Mouse (Mus musculus) naive thymus-derived CD4-positive, alpha-beta T cell, adult 2 months (primary cell): ENCODE measurements at regions not wholly inside any gene's neighbourhood (a gene's known extent, or its start where the extent isn't known, plus 50 kb on each side); places are given as distances from the start of the nearest gene placed in this dataset.
"Not testable (repeated sequence)": the region's sequence is repeated elsewhere in the genome, so short reads cannot be mapped to it uniquely, and the experiment has no call there.

ENCODE experiments used
- DNase-seq: peaks from one replicate; pipeline ENCODE4 v3.0.0-alpha.2; 2011; ENCODE audit warnings: low read depth

DNA sequence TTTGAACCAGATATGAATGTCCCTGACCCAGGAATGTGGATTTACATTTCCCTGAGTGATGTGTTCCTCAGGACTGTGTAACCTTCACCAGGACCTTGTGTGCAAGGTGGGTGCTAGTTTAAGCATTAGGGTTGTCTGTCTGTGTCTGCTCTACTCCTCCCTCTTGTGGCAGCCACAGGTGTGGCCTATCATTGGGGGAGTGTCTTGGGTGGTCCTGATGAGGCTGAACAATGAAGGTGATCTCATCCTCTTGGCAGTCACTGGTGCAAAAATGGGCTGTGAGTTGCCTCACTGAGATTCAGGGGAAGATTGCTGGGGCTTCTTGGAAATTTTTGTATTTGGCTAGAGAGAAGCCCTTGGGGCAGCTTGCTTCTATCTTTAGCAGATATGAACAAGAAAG, 179.4 kb upstream of the Ube2e1 start:
- no peak for DNase-seq

DNA sequence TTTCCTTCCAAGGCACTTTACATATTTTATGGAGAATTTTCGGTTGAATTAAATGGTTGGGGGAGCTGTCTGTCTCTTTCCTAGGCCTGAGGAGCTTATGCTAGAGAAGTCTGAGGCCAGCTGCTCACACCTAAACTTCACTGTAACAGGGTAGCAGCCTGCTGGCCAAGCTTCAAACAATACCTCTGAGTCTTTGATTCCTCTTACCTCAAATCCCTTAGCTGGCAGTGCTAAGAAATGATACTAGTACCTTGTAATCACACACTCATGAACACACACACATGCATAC, 176.6 kb upstream of the Ube2e1 start:
- no peak for DNase-seq

DNA sequence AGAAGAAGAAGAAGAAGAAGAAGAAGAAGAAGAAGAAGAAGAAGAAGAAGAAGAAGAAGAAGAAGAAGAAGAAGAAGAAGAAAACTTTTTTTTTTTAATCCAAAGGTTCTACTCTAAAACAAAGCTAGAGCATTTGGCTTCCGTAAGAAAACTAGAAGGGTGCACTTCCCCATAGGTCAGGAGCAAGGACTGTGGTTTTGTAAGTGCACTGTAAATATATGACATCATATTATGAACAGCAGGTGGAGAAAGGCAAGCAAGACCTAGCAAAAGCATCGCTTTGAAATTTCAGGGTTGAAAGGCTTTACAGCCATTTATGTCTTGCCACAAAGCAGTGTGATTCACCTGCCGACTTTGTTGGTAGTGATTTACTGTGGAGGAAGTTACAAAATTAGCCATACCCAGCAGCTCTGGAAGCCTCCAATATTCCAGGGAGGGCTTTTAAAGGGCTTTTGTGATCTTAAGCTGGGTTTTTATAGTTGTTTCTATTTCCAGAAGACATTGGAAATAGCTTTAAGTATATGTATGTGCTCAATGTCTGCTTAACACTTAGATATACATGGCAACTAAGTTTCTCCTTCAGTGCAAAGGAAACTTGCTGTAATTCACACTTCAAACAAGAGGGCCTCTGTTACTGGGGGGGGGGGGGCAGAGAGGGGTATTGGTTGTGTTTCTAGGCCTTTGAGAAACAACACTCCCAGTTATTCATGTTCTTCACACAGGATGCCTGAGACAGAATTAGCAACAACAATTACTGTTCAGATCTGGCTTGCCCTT, 176.1 kb upstream of the Ube2e1 start:
- DNase-seq, result peak; percentile 66

DNA sequence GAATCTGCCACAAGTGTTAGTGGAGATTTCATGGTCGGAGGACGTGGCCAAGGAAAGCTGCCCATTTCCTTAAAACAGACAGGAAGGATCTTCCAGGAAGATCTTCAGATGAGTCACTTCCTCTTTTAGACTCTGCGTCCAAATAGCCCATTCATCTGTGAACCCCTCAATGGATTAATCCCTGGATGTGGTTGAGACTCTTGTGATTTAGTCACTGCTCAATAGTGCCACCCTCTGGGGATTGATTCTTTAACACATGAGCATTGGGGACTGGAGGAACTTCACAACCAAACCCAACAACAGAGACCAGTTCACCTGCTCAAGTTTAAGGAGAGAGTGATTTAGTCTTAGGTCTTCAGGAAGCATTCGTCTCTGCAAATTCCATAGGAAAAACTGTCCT, 174.5 kb upstream of the Ube2e1 start:
- DNase-seq, result peak; percentile 54

DNA sequence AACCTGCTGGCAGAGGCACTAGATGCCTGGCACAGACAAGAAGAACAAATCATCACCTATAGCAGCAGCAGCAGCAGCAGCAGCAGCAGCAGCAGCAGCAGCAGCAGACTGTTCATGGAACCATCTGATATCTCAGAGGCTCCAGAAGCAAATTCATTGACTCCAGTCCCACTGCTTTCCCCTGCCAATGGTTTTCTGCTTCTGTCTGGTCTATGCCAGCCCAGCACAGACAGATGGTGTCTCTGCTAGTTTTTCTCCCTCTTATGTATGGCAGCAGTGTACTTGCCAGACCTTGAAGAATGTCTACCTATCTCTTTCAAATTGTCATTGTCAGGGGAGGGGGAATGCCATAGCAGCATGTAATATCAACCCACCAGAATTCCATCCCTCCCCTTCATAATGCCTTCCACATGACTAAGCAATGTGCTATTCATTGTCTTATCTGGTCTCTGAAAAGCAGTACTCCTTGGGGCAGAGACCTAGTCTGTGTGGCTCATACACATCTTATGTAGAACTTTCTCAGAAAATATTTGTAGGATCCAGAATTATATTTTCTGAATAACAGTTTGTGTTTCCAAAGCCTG, 168.7 kb upstream of the Ube2e1 start:
- no peak for DNase-seq

DNA sequence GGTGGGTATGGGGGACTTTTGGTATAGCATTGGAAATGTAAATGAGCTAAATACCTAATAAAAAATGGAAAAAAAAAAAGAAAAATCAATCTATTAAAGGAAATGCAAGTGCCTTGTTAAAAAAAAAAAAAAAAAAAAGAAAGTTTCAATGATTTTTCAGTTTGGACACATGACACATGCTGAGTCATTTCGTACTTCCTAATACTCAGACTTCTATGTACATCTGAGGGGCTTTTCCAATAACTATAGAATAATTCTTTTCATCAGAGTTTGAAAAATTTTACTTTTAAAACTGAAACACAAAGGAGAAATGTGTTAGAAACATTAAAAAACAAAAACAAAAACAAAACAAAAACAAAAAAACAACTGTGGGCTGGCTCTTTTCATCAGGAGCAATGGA, 162.4 kb upstream of the Ube2e1 start:
- no peak for DNase-seq

DNA sequence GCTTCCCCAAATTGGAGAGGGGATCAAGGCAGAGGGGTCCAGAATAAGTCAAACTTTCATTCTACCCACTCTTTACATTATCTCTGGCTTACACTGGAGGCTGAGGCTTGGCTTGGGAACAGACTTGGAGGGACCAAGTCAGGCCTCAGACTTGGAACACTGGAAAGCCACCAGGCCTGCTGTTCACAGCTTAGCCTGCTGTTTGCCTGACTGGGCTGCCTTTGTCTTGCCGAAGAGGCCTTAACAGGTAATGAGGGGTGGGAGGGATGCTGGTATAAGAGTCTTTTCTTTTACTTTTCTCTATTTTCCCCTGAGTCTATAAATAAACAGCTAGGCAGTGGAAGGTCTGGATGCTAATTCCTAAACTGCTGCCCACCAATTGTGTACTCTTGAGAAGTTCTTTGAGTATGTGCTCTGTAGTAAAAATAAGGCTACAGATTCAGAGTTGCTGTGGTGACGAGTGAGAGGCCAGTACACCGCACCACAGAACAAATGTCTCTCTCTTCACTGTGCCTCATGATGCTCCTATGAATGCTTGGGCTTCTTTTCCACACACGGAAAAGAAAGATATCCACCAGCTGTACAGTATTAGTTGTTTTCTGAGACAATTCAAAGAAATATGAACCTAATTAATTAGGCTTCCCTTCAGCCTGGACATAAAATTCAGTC, 154.6 kb upstream of the Ube2e1 start:
- DNase-seq, result no peak

DNA sequence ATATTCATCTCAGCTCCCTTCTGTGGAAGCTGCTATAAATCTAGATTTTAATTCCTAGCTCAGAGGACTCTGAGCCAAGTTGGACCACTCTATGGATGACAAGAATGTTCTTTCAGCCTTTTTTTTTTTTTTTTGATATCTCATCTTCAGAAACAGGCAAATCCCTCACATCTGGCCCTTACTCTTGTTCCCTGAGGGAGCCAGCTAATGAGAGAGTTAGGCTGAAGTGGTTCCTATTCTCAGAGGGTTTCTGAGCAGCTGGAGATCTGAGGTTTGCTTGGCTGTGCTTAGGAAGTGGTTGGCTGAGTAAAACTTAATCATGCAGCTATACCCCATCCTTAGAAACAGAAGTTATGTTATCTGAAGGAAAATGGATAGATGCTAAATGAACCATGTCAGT, 153.9 kb upstream of the Ube2e1 start:
- DNase-seq, result no peak

DNA sequence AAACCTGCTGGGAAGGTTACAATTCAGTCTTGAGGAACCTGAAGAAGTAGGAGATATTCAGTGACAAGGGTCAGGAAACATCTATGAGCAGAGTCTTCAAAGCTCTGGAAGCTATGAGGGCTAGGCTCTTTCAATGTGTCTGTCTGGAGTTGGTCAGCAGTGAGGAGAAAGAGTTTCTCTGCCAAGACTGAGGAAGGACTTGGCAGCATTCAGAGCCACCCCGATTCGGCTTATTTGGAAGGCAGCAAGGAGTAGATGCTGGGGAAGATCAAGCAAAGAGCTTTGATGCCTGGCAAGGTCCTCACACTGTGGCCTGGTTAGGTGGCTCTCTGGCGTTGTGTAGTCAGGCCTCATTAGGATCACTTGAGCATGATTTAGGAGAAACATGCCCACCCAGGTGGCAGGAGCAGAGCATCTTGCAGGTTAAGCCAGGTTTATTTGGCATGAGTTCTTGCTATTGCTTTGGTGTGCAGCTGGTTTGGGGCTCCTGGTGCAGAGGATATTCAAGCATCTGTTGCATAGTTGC, 145.2 kb upstream of the Ube2e1 start:
- DNase-seq, result no peak

DNA sequence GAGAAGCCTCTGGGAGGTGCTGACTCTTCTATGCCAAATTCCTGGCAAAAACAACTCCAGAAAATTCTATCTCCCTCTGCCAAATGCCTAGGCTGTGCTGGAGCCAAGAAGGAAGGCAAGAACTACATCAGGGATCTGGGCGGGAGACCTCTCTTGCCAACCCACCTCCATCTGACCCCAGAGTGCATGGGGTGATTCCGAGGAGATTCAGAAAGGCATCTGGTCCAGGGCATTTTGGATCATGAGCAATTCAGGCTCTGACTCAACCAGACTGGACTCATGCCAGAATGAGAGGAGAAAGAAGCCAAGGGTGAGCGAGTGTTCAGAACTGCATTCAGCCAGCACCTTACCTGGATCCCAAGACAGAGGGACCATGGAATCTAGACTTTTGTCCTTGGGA, 137.0 kb upstream of the Ube2e1 start:
- no peak for DNase-seq

DNA sequence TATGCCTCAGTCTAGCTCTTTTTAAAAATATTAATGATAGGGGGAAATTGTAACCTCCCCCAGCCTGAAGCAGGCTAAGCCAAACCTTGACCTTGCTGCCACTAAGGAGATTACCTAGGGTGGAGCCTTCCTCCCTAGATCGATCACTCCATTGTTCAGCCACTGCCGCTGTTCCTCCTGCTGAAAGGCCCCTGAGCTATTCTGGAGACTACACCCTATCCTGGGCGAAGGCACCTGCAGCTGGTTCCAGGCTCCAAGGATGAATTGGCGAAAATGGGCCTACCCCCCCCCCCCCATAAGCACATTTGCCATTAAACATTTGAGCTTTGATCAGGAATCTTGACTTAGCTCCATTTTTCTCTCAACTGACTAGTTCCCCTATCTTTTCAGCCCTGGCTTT, 135.2 kb upstream of the Ube2e1 start:
- DNase-seq, result not testable (repeated sequence)

DNA sequence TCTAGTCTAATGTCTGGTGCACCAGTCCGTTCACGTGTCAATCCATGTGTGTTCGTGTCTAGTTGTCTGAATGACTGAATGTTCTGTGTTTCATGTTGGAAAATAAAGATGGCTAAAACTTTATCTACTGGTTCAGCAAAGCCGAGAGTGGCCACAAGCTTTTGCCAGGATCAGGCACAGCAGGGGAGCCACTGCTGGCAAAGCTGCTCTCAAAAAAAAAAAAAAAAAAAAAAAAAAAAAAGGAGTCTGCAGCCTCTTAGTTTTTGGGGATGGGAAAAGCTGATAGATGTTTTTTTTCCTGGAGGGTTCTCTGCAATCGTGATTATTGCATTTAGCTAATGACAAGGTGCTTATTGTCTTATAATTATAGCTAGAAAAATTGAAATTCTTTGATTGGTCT, 132.5 kb upstream of the Ube2e1 start:
- not testable (repeated sequence) for DNase-seq

DNA sequence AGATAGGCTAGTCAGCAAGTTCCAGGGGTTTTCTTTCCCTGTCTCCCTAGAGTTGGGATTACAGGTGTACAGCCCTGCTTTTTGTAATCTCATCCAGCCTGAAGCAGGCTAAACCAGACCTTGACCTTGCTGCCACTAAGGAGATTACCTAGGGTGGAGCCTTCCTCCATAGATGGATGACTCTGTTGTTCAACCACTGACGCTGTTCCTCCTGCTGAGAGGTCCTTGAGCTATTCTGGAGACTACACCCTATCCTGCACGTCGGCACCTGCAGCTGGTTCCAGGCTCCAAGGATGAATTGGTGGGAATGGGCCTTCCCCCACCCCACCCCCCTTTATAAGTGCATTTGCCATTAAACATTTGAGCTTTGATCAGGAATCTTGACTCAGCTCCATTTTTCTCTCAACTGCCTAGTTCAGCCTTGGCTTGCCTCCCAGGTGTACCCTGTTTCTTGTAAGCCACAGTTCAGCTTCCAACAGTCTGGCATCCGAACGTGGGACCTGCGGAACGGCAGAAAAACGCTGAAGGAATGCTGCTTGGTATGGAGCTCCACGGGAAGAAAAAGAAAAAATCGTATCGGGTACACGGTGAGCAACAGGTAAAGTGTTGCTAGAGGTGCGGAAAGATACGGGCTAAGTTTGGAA, 131.7 kb upstream of the Ube2e1 start:
- DNase-seq, result no peak

DNA sequence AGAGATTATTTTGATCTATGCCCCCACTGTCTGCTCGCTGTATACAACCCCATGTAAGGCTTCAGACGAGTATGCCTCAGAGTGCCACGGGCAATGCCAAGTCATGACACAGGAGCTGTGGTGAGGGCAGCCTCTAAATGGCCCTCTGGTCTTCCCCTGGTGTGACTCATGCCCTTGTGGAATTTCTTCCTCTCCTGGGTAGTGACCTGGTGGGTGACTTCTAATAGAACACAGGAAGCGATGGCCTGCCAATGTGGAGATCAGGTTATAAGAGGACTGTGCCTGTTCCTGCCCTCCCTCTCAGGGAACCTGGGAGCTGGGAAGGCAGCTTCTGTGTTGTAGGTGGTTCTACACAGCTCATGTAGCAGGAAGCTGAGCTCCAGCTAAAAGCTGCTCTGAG, 130.7 kb upstream of the Ube2e1 start:
- DNase-seq, result no peak

DNA sequence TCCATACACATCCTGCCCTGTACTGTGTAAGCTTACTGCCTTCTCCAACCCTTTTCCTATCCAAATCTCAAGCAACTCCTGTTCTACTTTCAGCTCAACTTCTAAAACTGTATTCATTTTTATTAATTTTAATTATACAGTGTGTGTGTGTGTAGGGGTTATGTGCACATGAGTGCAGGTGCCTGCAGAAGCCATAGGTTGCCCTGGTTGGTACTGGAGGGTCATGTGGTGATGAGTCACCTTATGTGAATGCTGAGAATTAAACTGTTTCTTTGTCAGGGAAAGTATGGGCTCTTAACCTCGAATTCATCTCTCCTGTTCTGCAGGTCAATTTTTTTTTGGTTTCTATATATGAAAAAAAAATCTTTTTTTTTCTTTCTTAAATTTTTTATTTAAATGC, 117.0 kb upstream of the Ube2e1 start:
- DNase-seq, result no peak

DNA sequence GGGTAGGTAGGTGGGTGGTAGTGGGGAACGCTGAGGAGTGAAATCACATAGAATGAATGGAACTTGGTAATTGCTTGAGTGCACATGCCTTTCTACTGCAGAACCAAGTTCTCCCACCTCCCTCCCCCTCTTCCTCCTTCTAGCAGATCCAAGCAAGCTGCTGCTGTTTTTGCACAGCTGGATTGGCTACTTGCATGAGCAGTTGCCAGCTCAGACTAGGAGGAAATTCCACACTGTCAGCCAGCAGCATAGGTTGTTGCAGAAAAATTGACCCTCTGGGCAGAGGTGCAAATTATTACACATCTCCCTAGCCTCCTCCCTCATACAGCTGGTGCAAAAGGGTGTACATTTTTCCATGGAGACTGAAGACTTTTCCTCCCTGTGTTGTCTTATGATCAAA, 112.8 kb upstream of the Ube2e1 start:
- DNase-seq, result no peak

DNA sequence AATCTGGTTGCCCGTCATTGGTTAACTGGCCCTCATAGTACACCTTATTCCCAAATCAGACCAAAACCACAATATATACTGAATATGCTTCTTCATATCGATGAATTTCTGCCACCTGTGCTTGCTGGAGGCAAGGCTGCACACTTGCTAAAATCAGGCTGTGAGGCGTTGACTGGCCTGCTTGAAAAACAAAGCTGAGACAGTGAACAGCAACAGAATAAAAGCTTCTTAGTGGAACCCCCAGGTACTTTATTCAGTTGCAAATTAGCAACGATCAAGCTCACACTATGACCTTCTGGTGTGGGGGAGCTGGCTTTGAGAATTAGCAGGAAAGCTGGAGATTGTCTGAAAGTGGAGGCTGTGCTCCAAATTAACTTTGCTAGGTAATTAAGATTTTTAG, 97.3 kb upstream of the Ube2e1 start:
- DNase-seq, result not testable (repeated sequence)

DNA sequence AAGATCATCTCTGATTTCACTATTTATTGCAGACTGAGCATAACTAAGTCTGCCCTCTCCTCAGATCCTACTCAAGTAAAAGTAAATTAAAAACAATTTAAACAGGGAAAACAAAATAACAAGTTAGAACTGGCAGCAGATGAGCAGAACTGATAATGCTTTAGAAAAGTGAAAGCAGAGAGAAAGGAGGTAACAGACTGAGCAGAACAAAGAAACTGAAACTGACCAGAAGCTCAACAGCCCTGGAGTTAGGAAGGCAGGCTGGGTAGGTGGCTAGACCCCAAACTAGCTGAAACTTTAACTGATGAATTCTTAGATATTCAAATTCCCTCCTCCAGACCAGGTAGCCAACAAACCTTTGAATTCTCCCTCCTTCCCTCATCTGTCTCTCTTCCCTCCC, 94.2 kb upstream of the Ube2e1 start:
- DNase-seq, result no peak

DNA sequence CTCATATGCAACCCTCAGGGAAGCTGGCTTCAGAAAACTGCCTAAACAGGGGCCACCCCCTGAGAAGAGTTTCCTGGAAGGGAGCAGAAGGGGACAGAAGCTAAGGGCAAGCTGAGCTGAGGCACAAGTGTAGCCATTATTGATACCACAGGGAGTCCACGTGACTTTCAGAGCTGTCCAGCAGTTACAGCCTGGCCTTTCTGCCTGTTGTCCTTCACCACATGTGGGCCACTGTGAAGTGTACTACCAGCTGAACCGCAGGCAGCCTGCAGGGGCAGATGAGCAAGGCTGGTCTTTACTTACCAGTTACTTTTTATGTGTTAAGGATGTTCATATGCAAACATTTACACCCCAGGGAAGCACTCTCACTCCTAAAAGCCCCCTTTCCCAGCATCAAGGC, 85.2 kb upstream of the Ube2e1 start:
- no peak for DNase-seq

DNA sequence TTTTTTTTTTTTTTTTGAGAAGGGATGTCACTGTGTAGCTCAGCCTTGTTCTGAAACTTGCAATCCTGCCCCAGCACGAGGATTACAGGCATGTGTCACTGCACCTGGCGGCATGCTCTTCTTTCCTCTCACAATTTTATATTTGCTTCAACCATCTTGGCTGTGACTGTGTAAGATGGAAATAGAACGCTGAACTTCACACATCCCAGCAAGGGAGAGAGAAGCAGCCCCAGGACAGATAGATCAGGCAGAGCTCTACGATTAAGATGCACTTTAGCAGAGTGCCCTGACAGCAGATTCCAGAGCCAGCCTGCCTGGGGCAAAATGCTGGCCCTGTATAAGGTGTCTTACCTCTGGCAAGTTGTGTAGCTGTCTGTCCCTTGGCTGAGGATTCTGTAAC, 84.7 kb upstream of the Ube2e1 start:
- DNase-seq, result no peak

DNA sequence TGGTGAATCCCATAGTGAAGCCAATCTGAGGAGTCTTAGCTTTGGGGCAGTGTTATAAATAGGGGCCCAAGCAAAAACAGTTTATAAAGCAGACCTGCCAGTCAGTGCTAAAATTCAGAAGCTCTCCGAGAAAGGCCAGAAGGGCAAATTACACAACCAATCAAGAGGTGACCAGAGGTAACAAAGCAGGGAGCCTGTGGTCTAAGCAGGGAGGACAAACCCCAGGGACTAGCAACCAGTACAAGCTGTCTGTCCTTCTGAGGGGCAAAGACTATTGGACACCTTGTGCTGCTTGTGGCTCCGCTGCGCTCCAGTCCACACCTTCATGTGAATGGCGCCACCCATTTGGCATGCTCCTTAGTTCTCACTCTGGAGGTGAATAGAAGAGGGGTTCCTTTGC, 67.3 kb upstream of the Ube2e1 start:
- no peak for DNase-seq

DNA sequence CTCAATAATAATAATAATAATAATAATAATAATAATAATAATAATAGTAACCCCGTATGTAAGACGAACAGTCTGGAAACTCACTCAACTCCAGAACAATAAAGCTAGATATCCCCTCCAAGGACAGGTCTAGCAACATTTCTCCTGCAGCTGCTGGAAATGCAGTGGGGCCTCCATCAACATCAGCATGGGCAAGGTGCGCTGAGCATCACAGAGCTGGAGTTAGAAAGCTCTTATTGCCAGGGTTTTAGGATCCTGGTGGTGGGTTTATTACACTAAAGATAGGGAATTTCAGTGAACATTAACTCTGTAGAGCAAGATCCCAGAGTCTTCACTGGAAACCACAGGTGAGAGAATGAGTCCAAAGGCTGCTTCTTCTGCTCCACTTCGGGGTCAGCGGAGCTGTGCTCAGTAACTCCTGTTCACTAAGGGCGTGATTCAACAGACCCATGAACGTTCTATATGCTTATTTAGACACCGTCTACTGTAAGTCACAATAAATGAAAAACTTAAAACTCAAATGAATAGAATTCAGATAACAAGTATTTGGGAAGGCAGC, 64.6 kb upstream of the Ube2e1 start:
- no peak for DNase-seq
